Comparison of ENCODE assay signal across 33 mouse cellular contexts in genomic region chr14:75947674-75948073, GRCm38 (mm10). TPM values are rescaled to one million over a fixed set of nuclear protein-coding genes. Genes with fewer than 3 reads are reported as not detected.
DNase-seq lines count a peak whose midpoint lies in the region; ATAC-seq lines count a peak whose summit lies in the region.
"Had no signal": no experiment of that assay in that cellular context is flagged by ENCODE, and none has a peak within 500 bp of the region (broad histone marks: within the 10 kb centered on the region; RNA-seq: fewer than 3 reads in every experiment).

No protein-coding gene starts in this region.

- H3K4me2 ChIP-seq in forebrain, embryonic 13.5 days, result no peak overlapping the region
- no peak overlapping the region for H3K4me2 ChIP-seq in forebrain, embryonic 11.5 days (ENCODE audit: low read depth, low read length, severe bottlenecking)
- H3K4me2 ChIP-seq in hindbrain, embryonic 16.5 days (ENCODE audit: low read length), result no peak overlapping the region
- no peak overlapping the region for H3K4me2 ChIP-seq in hindbrain, embryonic 12.5 days (replicated peaks)
- no peak overlapping the region for H3K4me2 ChIP-seq in neural tube, embryonic 14.5 days (ENCODE audit: low read depth, low read length)
- no peak overlapping the region for H3K4me2 ChIP-seq in neural tube, embryonic 15.5 days
- H3K4me2 ChIP-seq: heart, embryonic 11.5 days; hindbrain, embryonic 15.5 days; intestine, embryonic 15.5 days; liver, embryonic 15.5 days; lung, embryonic 15.5 days had no signal

- no peak overlapping the region for H3K4me3 ChIP-seq in forebrain, embryonic 13.5 days
- H3K4me3 ChIP-seq in forebrain, embryonic 11.5 days (ENCODE audit: low read depth, low read length), result no peak overlapping the region
- no peak overlapping the region for H3K4me3 ChIP-seq in hindbrain, embryonic 16.5 days (ENCODE audit: low read length)
- no peak overlapping the region for H3K4me3 ChIP-seq in hindbrain, embryonic 12.5 days
- H3K4me3 ChIP-seq in neural tube, embryonic 14.5 days (ENCODE audit: low read depth, low read length), result no peak overlapping the region
- H3K4me3 ChIP-seq in neural tube, embryonic 15.5 days (replicated peaks), result no peak overlapping the region
- H3K4me3 ChIP-seq: erythroblast, embryonic 14.5 days; hindbrain, embryonic 15.5 days; intestine, embryonic 15.5 days; liver, embryonic 15.5 days; lung, embryonic 15.5 days; megakaryocyte, embryonic 14.5 days had no signal

- ATAC-seq in forebrain, embryonic 13.5 days, result peak; percentile 41; the same call in 1 of the 2 replicates
- ATAC-seq in forebrain, embryonic 11.5 days (replicated peaks; ENCODE audit: low FRiP score), result no peak
- ATAC-seq in hindbrain, embryonic 16.5 days, result peak; percentile 65; the same call in 1 of the 2 replicates
- no peak for ATAC-seq in hindbrain, embryonic 12.5 days (ENCODE audit: low FRiP score)
- peak; percentile 46; the same call in 1 of the 2 replicates for ATAC-seq in neural tube, embryonic 14.5 days (ENCODE audit: low read depth)
- ATAC-seq in neural tube, embryonic 15.5 days (ENCODE audit: low FRiP score), result peak; percentile 75
- ATAC-seq: intestine, embryonic 15.5 days had no signal

- no peaks in the 10 kb centered on the region for H3K36me3 ChIP-seq in forebrain, embryonic 13.5 days (ENCODE audit: poor library complexity, severe bottlenecking)
- no peaks in the 10 kb centered on the region for H3K36me3 ChIP-seq in forebrain, embryonic 11.5 days (ENCODE audit: control insufficient read depth, insufficient read depth, low read length)
- H3K36me3 ChIP-seq in hindbrain, embryonic 16.5 days (ENCODE audit: control insufficient read depth, insufficient read depth, low read length), result no peaks in the 10 kb centered on the region
- no peaks in the 10 kb centered on the region for H3K36me3 ChIP-seq in hindbrain, embryonic 12.5 days
- H3K36me3 ChIP-seq in neural tube, embryonic 14.5 days (ENCODE audit: control insufficient read depth, insufficient read depth, low read length), result no peaks in the 10 kb centered on the region
- no peaks in the 10 kb centered on the region for H3K36me3 ChIP-seq in neural tube, embryonic 15.5 days
- H3K36me3 ChIP-seq: hindbrain, embryonic 15.5 days; intestine, embryonic 15.5 days; lung, embryonic 15.5 days had no signal

- H3K27ac ChIP-seq in forebrain, embryonic 13.5 days, result no peak overlapping the region
- H3K27ac ChIP-seq in forebrain, embryonic 11.5 days (ENCODE audit: low read depth, low read length), result no peak overlapping the region
- H3K27ac ChIP-seq in hindbrain, embryonic 16.5 days (ENCODE audit: low read depth, low read length), result no peak overlapping the region; the same call in 1 of the 2 replicates
- H3K27ac ChIP-seq in hindbrain, embryonic 12.5 days, result no peak overlapping the region
- 0 out of 2 replicates have a peak overlapping the region, but pooled peaks have one; percentile 7 for H3K27ac ChIP-seq in neural tube, embryonic 14.5 days (ENCODE audit: low read depth, low read length)
- H3K27ac ChIP-seq in neural tube, embryonic 15.5 days (replicated peaks), result no peak overlapping the region
- H3K27ac ChIP-seq: hindbrain, embryonic 15.5 days; intestine, embryonic 15.5 days; kidney, postnatal 0 days; liver, embryonic 15.5 days; lung, embryonic 15.5 days; stomach, postnatal 0 days had no signal

- 49% methylated on average over 3 of the region's 3 CpGs for WGBS in forebrain, embryonic 13.5 days
- WGBS in forebrain, embryonic 11.5 days, result 64% methylated on average over 3 of the region's 3 CpGs
- WGBS in hindbrain, embryonic 16.5 days, result 37% methylated on average over 3 of the region's 3 CpGs
- WGBS in hindbrain, embryonic 12.5 days, result 58% methylated on average over 3 of the region's 3 CpGs
- WGBS in neural tube, embryonic 14.5 days, result 47% methylated on average over 3 of the region's 3 CpGs
- 51% methylated on average over 3 of the region's 3 CpGs for WGBS in neural tube, embryonic 15.5 days

- DNase-seq in forebrain, embryonic 11.5 days (ENCODE audit: low spot score), result no peak
- DNase-seq in neural tube, embryonic 10.5 days (ENCODE audit: extremely low spot score, low spot score), result no peak
- no peak for DNase-seq in cerebellum, postnatal 25 days
- DNase-seq: adrenal gland, adult 8-10 months; cerebellum, adult 11 months; cerebellum, postnatal 10 days; gastrocnemius, postnatal 25 days; heart, adult 18-20 months; heart, postnatal 4 days; kidney, adult 8-10 months; layer of hippocampus, adult 9-11 months; liver; lung, postnatal 36 days; right cerebral cortex, postnatal 4 days; thymus, adult 18-20 months; thymus, postnatal 25 days had no signal

- H3K27me3 ChIP-seq in forebrain, embryonic 13.5 days, result no peaks in the 10 kb centered on the region
- no peaks in the 10 kb centered on the region for H3K27me3 ChIP-seq in forebrain, embryonic 11.5 days (ENCODE audit: control insufficient read depth, insufficient read depth, low read length)
- H3K27me3 ChIP-seq in hindbrain, embryonic 16.5 days (replicated peaks; ENCODE audit: control insufficient read depth, insufficient read depth, low read length), result no peaks in the 10 kb centered on the region
- H3K27me3 ChIP-seq in hindbrain, embryonic 12.5 days, result no peaks in the 10 kb centered on the region
- H3K27me3 ChIP-seq in neural tube, embryonic 14.5 days (ENCODE audit: control insufficient read depth, insufficient read depth, low read length), result no peaks in the 10 kb centered on the region
- H3K27me3 ChIP-seq in neural tube, embryonic 15.5 days (replicated peaks), result no peaks in the 10 kb centered on the region
- H3K27me3 ChIP-seq: CH12.LX; hindbrain, embryonic 15.5 days; intestine, embryonic 15.5 days; liver, embryonic 15.5 days; lung, embryonic 15.5 days; megakaryocyte, embryonic 14.5 days had no signal

- no peaks in the 10 kb centered on the region for H3K9me3 ChIP-seq in forebrain, embryonic 13.5 days (replicated peaks)
- no peaks in the 10 kb centered on the region for H3K9me3 ChIP-seq in forebrain, embryonic 11.5 days (ENCODE audit: control insufficient read depth, low read length)
- H3K9me3 ChIP-seq in hindbrain, embryonic 16.5 days (ENCODE audit: control insufficient read depth, low read length), result no peaks in the 10 kb centered on the region
- H3K9me3 ChIP-seq in hindbrain, embryonic 12.5 days (replicated peaks), result no peaks in the 10 kb centered on the region
- no peaks in the 10 kb centered on the region for H3K9me3 ChIP-seq in neural tube, embryonic 14.5 days (ENCODE audit: control insufficient read depth, low read length)
- H3K9me3 ChIP-seq in neural tube, embryonic 15.5 days (replicated peaks), result no peaks in the 10 kb centered on the region
- H3K9me3 ChIP-seq: hindbrain, embryonic 15.5 days; intestine, embryonic 15.5 days; liver, embryonic 15.5 days; lung, embryonic 15.5 days; megakaryocyte, embryonic 14.5 days had no signal

- H3K9ac ChIP-seq in forebrain, embryonic 13.5 days, result no peak overlapping the region
- no peak overlapping the region for H3K9ac ChIP-seq in forebrain, embryonic 11.5 days (ENCODE audit: low read length)
- H3K9ac ChIP-seq in hindbrain, embryonic 16.5 days (ENCODE audit: low read depth, low read length), result no peak overlapping the region
- no peak overlapping the region for H3K9ac ChIP-seq in hindbrain, embryonic 12.5 days
- no peak overlapping the region for H3K9ac ChIP-seq in neural tube, embryonic 14.5 days (replicated peaks; ENCODE audit: low read depth, low read length)
- no peak overlapping the region for H3K9ac ChIP-seq in neural tube, embryonic 15.5 days (replicated peaks)
- H3K9ac ChIP-seq: hindbrain, embryonic 15.5 days; intestine, embryonic 15.5 days; liver, embryonic 15.5 days; lung, embryonic 15.5 days had no signal

- H3K4me1 ChIP-seq in forebrain, embryonic 13.5 days, result 0 out of 2 replicates have a peak, but pooled peaks cover 2% of the 10 kb centered on the region
- no peaks in the 10 kb centered on the region for H3K4me1 ChIP-seq in forebrain, embryonic 11.5 days (replicated peaks; ENCODE audit: control insufficient read depth, insufficient read depth, low read length)
- peaks cover 4% of the 10 kb centered on the region for H3K4me1 ChIP-seq in hindbrain, embryonic 16.5 days (ENCODE audit: control insufficient read depth, insufficient read depth, low read depth, low read length)
- 0 out of 2 replicates have a peak, but pooled peaks cover 2% of the 10 kb centered on the region for H3K4me1 ChIP-seq in hindbrain, embryonic 12.5 days
- H3K4me1 ChIP-seq in neural tube, embryonic 14.5 days (ENCODE audit: control insufficient read depth, insufficient read depth, low read length), result peaks cover 4% of the 10 kb centered on the region; the same call in 1 of the 2 replicates
- H3K4me1 ChIP-seq in neural tube, embryonic 15.5 days, result peaks cover 5% of the 10 kb centered on the region
- H3K4me1 ChIP-seq: intestine, embryonic 15.5 days; lung, embryonic 15.5 days had no signal

RNA-seq across cellular contexts. Expression of gene Kctd4, which starts 7.1 kb away (rescaled TPM):
- 3.5 and 3.6 TPM in 2 replicates for polyA plus RNA-seq in forebrain, embryonic 13.5 days (2015; fragmentation: Nextera tagmentation; extraction: Ambion mirVana)
- polyA plus RNA-seq in forebrain, embryonic 11.5 days (2014; fragmentation: Nextera tagmentation; extraction: Ambion mirVana), result 0.79 and 1.2 TPM in 2 replicates
- polyA plus RNA-seq in hindbrain, embryonic 16.5 days (2015; fragmentation: Nextera tagmentation; extraction: Ambion mirVana), result 6.2 and 6.7 TPM in 2 replicates
- polyA plus RNA-seq in hindbrain, embryonic 12.5 days (2016; fragmentation: Nextera tagmentation; extraction: Ambion mirVana), result 1.2 and 1.7 TPM in 2 replicates
- polyA plus RNA-seq in neural tube, embryonic 14.5 days (2014; fragmentation: Nextera tagmentation; extraction: Ambion mirVana), result 13.7 and 16.6 TPM in 2 replicates
- polyA plus RNA-seq in neural tube, embryonic 15.5 days (2015; fragmentation: Nextera tagmentation; extraction: Ambion mirVana), result 10.4 and 10.8 TPM in 2 replicates
- polyA plus RNA-seq: C2C12; erythroblast, embryonic 14.5 days; spleen, adult 2 months had no signal

Comparison
In these comparisons a context has a peak if more than half of its experiments do, and no peak if none do; other contexts are left out.
1. ATAC-seq: peak in forebrain, embryonic 13.5 days (single experiment), hindbrain, embryonic 16.5 days (single experiment), neural tube, embryonic 14.5 days (single experiment) and neural tube, embryonic 15.5 days (single experiment); none in forebrain, embryonic 11.5 days (single experiment) and hindbrain, embryonic 12.5 days (single experiment).